Mouse (Mus musculus) myocyte (in vitro differentiated cells): ENCODE data around the gene Ggt5.

Experiments used
- MYOD1 ChIP-seq, 3 experiments: IDR thresholded peaks; one replicate each; pipeline ENCODE4 v1.6.1; 2011; ENCODE audit warnings: control low read depth in 2 of 3, low read depth in 2 of 3, mild to moderate bottlenecking in 2 of 3, moderate library complexity in 1 of 3; ENCODE audit not compliant: insufficient read length in 2 of 3, control insufficient read depth in 1 of 3
- POLR2A ChIP-seq: IDR thresholded peaks from one replicate; pipeline ENCODE4 v1.6.1; 2011; ENCODE audit warnings: low read depth, mild to moderate bottlenecking, control low read depth, moderate library complexity; ENCODE audit not compliant: insufficient read length
- POLR2AphosphoS2 ChIP-seq: IDR thresholded peaks from one replicate; pipeline ENCODE4 v1.6.1; 2011; ENCODE audit warnings: low read depth, control low read depth; ENCODE audit not compliant: insufficient read length
- TCF12 ChIP-seq: IDR thresholded peaks from one replicate; pipeline ENCODE4 v1.6.1; 2011; ENCODE audit warnings: mild to moderate bottlenecking, control low read depth; ENCODE audit not compliant: poor library complexity, insufficient read depth, severe bottlenecking

GRCm38 (mm10) chr10:75661381-75661780 lies 72.2 kb downstream of the Ggt5 start:
- TF ChIP-seq MYOD1 (IDR thresholded peaks at IDR 0.05; ENCODE audit: control insufficient read depth in 1 of 3, insufficient read length in 2 of 3, low read depth in 2 of 3) (no peak), POLR2AphosphoS2 (no peak), TCF12 (no peak), POLR2A (no peak)
